Mouse (Mus musculus): Measurements from ENCODE around the gene Nr2f2. TPM values are rescaled to one million over a fixed set of nuclear protein-coding genes. Genes with fewer than 3 reads are reported as not detected.

Gene Nr2f2
- polyA plus RNA-seq, 1 experiment from 2014 or later, result 56.9 TPM

DNA sequence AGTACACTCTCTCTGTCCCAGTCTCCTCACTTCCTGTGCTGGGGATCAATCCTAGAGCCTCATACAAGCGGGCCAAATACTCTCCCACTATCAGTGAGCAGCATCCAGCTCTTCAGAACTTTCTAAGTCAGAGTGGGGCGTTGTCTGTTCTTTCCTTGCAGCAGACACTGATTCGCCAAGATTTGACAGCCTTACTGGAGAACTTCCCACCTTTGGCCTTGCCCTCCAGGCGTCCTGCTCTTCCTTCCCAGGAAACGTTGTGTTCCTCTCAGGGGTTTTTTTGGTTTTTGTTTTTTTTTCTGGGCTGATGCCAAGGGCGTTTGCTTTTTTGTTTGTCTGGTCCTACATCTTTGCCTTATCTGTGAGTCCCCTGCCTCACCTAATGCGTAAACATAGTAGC, 60.8 kb downstream of the Nr2f2 start:
- no peak overlapping the region for H3K4me3 ChIP-seq (ENCODE audit: low read depth, low read length)
- no peaks in the 10 kb centered on the region for H3K36me3 ChIP-seq (ENCODE audit: control insufficient read depth, insufficient read depth, low read length)
- no peaks in the 10 kb centered on the region for H3K9me3 ChIP-seq (ENCODE audit: control insufficient read depth, low read length)
- DNase-seq (ENCODE audit: low spot score), result no peak
- no peak overlapping the region for H3K9ac ChIP-seq (ENCODE audit: low read length)
- no peaks in the 10 kb centered on the region for H3K4me1 ChIP-seq (replicated peaks; ENCODE audit: control insufficient read depth, insufficient read depth, low read length)
- WGBS, result 51% methylated on average over 7 of the region's 7 CpGs
- H3K4me2 ChIP-seq (ENCODE audit: low read length), result no peak overlapping the region
- H3K27me3 ChIP-seq (replicated peaks; ENCODE audit: control insufficient read depth, insufficient read depth, low read length), result no peaks in the 10 kb centered on the region
- no peak for ATAC-seq (replicated peaks; ENCODE audit: low FRiP score, low TSS enrichment, low read depth)
- H3K27ac ChIP-seq (ENCODE audit: low read depth), result no peak overlapping the region

DNA sequence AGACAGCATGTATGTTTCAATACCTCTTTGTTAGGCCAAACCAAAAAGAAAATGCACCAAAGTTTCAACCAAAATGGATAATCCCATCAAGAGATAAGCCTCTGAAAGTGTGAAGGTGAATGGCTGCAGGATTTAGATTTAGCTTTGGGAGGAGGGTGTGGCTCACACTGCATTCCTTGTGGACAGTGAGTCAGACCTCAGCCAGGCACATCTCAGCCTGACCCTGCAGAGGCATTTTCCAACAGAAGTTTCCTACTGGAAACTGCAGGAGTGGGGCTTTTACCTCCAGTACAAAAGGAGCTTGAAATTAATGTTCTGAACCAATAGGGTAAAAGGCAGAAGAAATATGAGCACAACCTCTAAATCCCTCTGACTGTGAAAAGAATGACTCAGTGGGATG, 62.1 kb downstream of the Nr2f2 start:
- H3K4me3 ChIP-seq (ENCODE audit: low read depth, low read length), result no peak overlapping the region
- no peak for ATAC-seq (replicated peaks; ENCODE audit: low FRiP score, low TSS enrichment, low read depth)
- no peak overlapping the region for H3K9ac ChIP-seq (ENCODE audit: low read length)
- no peaks in the 10 kb centered on the region for H3K36me3 ChIP-seq (ENCODE audit: control insufficient read depth, insufficient read depth, low read length)
- H3K27ac ChIP-seq (ENCODE audit: low read depth), result no peak overlapping the region
- no peak for DNase-seq (ENCODE audit: low spot score)
- no peak overlapping the region for H3K4me2 ChIP-seq (ENCODE audit: low read length)
- no peaks in the 10 kb centered on the region for H3K4me1 ChIP-seq (replicated peaks; ENCODE audit: control insufficient read depth, insufficient read depth, low read length)
- H3K9me3 ChIP-seq (ENCODE audit: control insufficient read depth, low read length), result no peaks in the 10 kb centered on the region
- no peaks in the 10 kb centered on the region for H3K27me3 ChIP-seq (replicated peaks; ENCODE audit: control insufficient read depth, insufficient read depth, low read length)
